Mouse (Mus musculus): ENCODE results near the gene B3gnt6. TPM values are rescaled to one million over a fixed set of nuclear protein-coding genes. Genes with fewer than 3 reads are reported as not detected.
A peak's percentile ranks its signal among the peaks of the same experiment; 100 is the strongest.

The B3gnt6 gene
- not detected in 2 replicates for polyA plus RNA-seq (2015; fragmentation: Nextera tagmentation; extraction: Ambion mirVana)

DNA sequence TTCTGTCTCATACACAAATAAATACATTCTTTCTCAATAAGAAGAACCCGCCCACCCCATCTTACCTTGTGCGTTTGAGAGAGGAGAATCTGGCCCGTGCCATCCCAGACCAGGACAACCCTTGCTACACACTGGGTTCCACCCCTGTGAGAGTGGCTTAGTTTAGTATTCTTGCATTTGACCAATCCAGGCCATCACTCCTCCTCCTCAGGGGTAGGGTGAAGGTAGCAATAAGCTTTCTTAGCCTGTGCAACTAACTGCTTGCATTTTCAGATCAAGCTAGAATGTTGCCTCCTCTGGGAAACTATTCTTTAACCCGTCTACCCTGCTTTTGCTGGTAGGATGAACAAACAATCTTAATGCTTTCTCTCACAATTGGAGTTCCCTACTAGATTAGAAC is at the start of gene B3gnt6:
B3gnt6 (minus strand) TSS at position 101 of the 400 bp plus-strand sequence.
- Histone ChIP-seq H3K4me1 (ENCODE audit: control insufficient read depth, insufficient read depth, low read length) (peaks cover 2% of the 10 kb centered on the region), H3K27me3 (ENCODE audit: control insufficient read depth, insufficient read depth, low read length) (peaks cover 19% of the 10 kb centered on the region), H3K4me3 (replicated peaks; ENCODE audit: low read length) (no peak within 1 kb of the TSS), H3K4me2 (ENCODE audit: low read depth, low read length) (no peak within 1 kb of the TSS), H3K27ac (ENCODE audit: low read length) (no peak within 1 kb of the TSS), H3K9ac (ENCODE audit: low read length) (no peak within 1 kb of the TSS), H3K9me3 (replicated peaks; ENCODE audit: control insufficient read depth, low read length) (no peaks in the 10 kb centered on the region), H3K36me3 (ENCODE audit: control insufficient read depth, insufficient read depth, low read length) (no peaks in the 10 kb centered on the region)
- ATAC-seq (ENCODE audit: insufficient read depth, low FRiP score): no peak
- 79% methylated on average over 4 of the region's 4 CpGs for WGBS

DNA sequence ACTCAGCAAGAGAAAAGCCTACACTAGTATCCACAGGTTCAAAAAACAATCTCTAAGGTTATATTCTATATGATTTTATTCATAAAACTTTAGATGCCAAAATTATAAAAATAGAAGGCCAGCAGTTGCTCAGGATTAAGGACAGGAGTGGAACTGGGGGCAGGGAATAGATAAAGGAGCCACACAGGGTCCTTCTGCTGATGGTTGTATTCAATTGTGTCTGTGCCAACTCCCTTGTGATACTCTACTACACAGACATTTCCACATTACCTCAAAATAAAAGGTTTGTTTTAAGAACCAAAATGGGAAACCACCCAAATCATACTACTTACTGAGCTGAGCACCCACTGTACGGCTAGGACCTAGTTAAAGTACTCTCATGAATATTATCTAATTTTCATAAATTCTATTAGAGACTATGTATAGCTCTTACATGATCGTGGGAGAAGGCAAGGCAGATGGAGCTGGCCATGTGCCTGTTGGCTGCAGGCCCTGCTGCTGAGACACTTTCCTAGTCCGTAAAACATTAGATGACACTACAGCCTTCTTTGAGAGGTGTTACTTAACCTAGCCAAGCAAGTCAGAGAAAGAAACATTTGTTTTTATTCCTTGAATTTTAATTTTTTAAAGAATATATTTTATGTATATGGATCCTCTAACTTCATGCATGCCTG is 37.5 kb upstream of the B3gnt6 start:
- Histone ChIP-seq H3K9ac (ENCODE audit: low read length) (no peak overlapping the region), H3K27me3 (ENCODE audit: control insufficient read depth, insufficient read depth, low read length) (no peaks in the 10 kb centered on the region), H3K27ac (ENCODE audit: low read length) (no peak overlapping the region), H3K4me2 (ENCODE audit: low read depth, low read length) (no peak overlapping the region), H3K36me3 (ENCODE audit: control insufficient read depth, insufficient read depth, low read length) (no peaks in the 10 kb centered on the region), H3K4me3 (replicated peaks; ENCODE audit: low read length) (no peak overlapping the region), H3K4me1 (ENCODE audit: control insufficient read depth, insufficient read depth, low read length) (no peaks in the 10 kb centered on the region), H3K9me3 (replicated peaks; ENCODE audit: control insufficient read depth, low read length) (no peaks in the 10 kb centered on the region)
- no peak for ATAC-seq (ENCODE audit: insufficient read depth, low FRiP score)
- 69% methylated on average over 3 of the region's 3 CpGs for WGBS

GRCm38 (mm10) chr7:98223796-98224195 is 24.5 kb upstream of the B3gnt6 start:
- Histone ChIP-seq H3K27me3 (ENCODE audit: control insufficient read depth, insufficient read depth, low read length) (no peaks in the 10 kb centered on the region), H3K9me3 (replicated peaks; ENCODE audit: control insufficient read depth, low read length) (no peaks in the 10 kb centered on the region), H3K27ac (ENCODE audit: low read length) (no peak overlapping the region), H3K4me3 (replicated peaks; ENCODE audit: low read length) (no peak overlapping the region), H3K4me1 (ENCODE audit: control insufficient read depth, insufficient read depth, low read length) (no peaks in the 10 kb centered on the region), H3K4me2 (ENCODE audit: low read depth, low read length) (no peak overlapping the region), H3K36me3 (ENCODE audit: control insufficient read depth, insufficient read depth, low read length) (no peaks in the 10 kb centered on the region), H3K9ac (ENCODE audit: low read length) (no peak overlapping the region)
- WGBS: 92% methylated on average over 4 of the region's 4 CpGs
- no peak for ATAC-seq (ENCODE audit: insufficient read depth, low FRiP score)

DNA sequence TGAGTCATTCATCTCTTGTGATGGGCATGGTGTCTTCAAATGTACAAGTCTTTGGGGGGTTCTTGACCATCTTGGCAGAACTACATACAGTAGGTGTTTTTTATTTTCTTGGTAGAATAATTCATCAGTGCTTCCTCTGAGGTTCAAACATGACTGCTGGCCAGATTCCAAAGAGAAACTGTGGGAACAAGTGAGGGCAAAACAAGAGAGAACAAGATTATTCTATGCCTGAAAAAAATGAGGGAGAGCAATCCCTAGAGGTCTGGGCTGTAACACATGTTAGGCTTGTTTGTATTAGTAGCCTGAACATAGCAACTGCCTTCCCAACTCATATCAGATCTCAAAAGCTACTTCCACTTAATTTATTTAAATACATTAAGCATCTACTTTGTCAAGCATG is 17.4 kb upstream of the B3gnt6 start:
- Histone ChIP-seq H3K27ac (ENCODE audit: low read length) (no peak overlapping the region), H3K36me3 (ENCODE audit: control insufficient read depth, insufficient read depth, low read length) (no peaks in the 10 kb centered on the region), H3K4me1 (ENCODE audit: control insufficient read depth, insufficient read depth, low read length) (no peaks in the 10 kb centered on the region), H3K4me2 (ENCODE audit: low read depth, low read length) (no peak overlapping the region), H3K27me3 (ENCODE audit: control insufficient read depth, insufficient read depth, low read length) (no peaks in the 10 kb centered on the region), H3K9me3 (replicated peaks; ENCODE audit: control insufficient read depth, low read length) (no peaks in the 10 kb centered on the region), H3K9ac (ENCODE audit: low read length) (no peak overlapping the region), H3K4me3 (replicated peaks; ENCODE audit: low read length) (no peak overlapping the region)
- no peak for ATAC-seq (ENCODE audit: insufficient read depth, low FRiP score)

DNA sequence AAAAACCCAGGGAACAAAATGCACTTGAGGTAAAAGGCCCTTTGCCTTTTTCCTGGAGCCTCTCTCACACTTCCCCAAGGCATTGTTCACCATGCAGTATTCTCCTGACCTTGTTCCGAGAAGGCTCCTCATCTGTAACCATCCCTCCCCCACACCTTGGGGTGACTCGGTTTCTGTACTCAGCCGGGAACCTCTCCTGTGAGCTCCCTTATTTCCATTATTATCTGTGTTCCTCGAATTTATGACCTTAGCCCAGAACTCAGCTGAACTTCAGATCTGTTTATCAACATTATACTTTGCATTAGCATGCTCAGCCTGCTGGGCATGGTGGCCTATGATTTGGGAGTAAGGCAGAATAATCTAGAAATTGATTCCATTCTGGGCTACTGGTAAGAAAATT is 3.7 kb upstream of the B3gnt6 start:
- Histone ChIP-seq H3K4me2 (ENCODE audit: low read depth, low read length) (no peak overlapping the region), H3K9me3 (replicated peaks; ENCODE audit: control insufficient read depth, low read length) (no peaks in the 10 kb centered on the region), H3K27ac (ENCODE audit: low read length) (no peak overlapping the region), H3K27me3 (ENCODE audit: control insufficient read depth, insufficient read depth, low read length) (no peaks in the 10 kb centered on the region), H3K4me1 (ENCODE audit: control insufficient read depth, insufficient read depth, low read length) (no peaks in the 10 kb centered on the region), H3K9ac (ENCODE audit: low read length) (no peak overlapping the region), H3K36me3 (ENCODE audit: control insufficient read depth, insufficient read depth, low read length) (no peaks in the 10 kb centered on the region), H3K4me3 (replicated peaks; ENCODE audit: low read length) (no peak overlapping the region)
- no peak for ATAC-seq (ENCODE audit: insufficient read depth, low FRiP score)
- 68% methylated on average over 4 of the region's 4 CpGs for WGBS

- no peak overlapping the region for H3K27ac ChIP-seq (ENCODE audit: low read length)
- no peaks in the 10 kb centered on the region for H3K27me3 ChIP-seq (ENCODE audit: control insufficient read depth, insufficient read depth, low read length)
- no peak overlapping the region for H3K4me2 ChIP-seq (ENCODE audit: low read depth, low read length)
- no peak overlapping the region for H3K9ac ChIP-seq (ENCODE audit: low read length)
- no peak for ATAC-seq (ENCODE audit: insufficient read depth, low FRiP score)
- no peaks in the 10 kb centered on the region for H3K9me3 ChIP-seq (replicated peaks; ENCODE audit: control insufficient read depth, low read length)
- no peaks in the 10 kb centered on the region for H3K4me1 ChIP-seq (ENCODE audit: control insufficient read depth, insufficient read depth, low read length)
- H3K4me3 ChIP-seq (replicated peaks; ENCODE audit: low read length): no peak overlapping the region
- WGBS: 61% methylated on average over 5 of the region's 5 CpGs
- H3K36me3 ChIP-seq (ENCODE audit: control insufficient read depth, insufficient read depth, low read length): no peaks in the 10 kb centered on the region
Measured at GRCm38 (mm10) chr7:98201493-98202028, 2.3 kb upstream of the B3gnt6 start.

DNA sequence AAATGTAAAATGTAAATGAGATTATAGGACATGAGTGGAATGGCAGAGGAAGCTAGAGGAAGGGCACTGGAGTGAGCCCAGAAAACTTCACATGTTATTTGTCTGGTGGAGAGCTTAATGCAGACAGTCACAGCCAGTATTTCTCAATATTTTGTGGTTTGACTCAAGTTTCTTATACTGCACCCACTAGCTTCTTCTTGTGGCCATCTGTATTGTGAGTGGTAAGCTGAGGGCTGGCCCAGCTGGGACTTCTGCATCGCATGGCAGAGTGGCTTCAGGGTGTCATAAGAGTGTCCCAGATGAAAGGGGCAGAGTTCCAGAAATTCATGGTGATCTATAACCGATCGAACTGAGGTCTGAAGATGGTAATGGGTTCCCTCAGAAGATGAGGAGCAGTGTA is 1.1 kb upstream of the B3gnt6 start:
- no peak for ATAC-seq (ENCODE audit: insufficient read depth, low FRiP score)
- Histone ChIP-seq H3K9ac (ENCODE audit: low read length) (no peak overlapping the region), H3K4me3 (replicated peaks; ENCODE audit: low read length) (no peak overlapping the region), H3K27ac (ENCODE audit: low read length) (no peak overlapping the region), H3K9me3 (replicated peaks; ENCODE audit: control insufficient read depth, low read length) (no peaks in the 10 kb centered on the region), H3K27me3 (ENCODE audit: control insufficient read depth, insufficient read depth, low read length) (peaks cover 9% of the 10 kb centered on the region), H3K4me1 (ENCODE audit: control insufficient read depth, insufficient read depth, low read length) (no peaks in the 10 kb centered on the region), H3K4me2 (ENCODE audit: low read depth, low read length) (no peak overlapping the region), H3K36me3 (ENCODE audit: control insufficient read depth, insufficient read depth, low read length) (no peaks in the 10 kb centered on the region)
- 82% methylated on average over 3 of the region's 3 CpGs for WGBS

DNA sequence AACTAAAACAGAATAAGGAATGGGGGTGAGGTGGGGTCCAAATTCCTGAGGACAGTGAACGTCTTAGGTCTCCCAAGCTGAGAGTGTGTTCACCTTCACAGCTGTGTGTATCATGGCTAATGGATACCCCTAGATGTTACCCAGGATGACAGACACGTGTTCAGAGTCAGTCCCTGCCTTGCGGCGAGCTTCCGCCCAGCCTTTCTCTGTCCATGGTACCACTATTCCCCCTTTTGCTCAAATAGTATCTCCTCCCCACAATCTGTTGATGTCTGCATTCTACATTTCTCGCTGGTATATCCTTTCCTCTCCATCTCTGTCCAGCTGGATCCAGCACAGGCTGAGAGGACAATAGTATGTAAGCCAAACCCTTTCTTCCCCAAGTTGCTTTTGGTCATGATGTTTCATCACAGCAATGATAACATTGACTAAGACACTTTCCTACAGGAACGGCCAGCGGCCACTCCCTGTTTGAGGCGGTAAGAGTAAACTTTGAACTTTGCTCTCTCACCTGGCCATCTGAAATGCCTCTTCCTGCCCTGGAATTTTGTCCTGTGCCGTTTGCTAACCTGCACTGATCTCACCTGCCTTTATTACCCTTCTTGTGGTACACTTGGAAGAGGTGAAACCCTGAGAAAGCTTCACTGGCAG is 4.0 kb downstream of the B3gnt6 start:
- H3K4me2 ChIP-seq (ENCODE audit: low read depth, low read length): no peak overlapping the region
- H3K9ac ChIP-seq (ENCODE audit: low read length): no peak overlapping the region
- H3K27me3 ChIP-seq (ENCODE audit: control insufficient read depth, insufficient read depth, low read length): peaks cover 47% of the 10 kb centered on the region
- no peak overlapping the region for H3K27ac ChIP-seq (ENCODE audit: low read length)
- H3K4me1 ChIP-seq (ENCODE audit: control insufficient read depth, insufficient read depth, low read length): peaks cover 14% of the 10 kb centered on the region
- ATAC-seq (ENCODE audit: insufficient read depth, low FRiP score): no peak
- H3K4me3 ChIP-seq (replicated peaks; ENCODE audit: low read length): no peak overlapping the region
- no peaks in the 10 kb centered on the region for H3K36me3 ChIP-seq (ENCODE audit: control insufficient read depth, insufficient read depth, low read length)
- H3K9me3 ChIP-seq (replicated peaks; ENCODE audit: control insufficient read depth, low read length): no peaks in the 10 kb centered on the region
- 24% methylated on average over 10 of the region's 10 CpGs for WGBS

DNA sequence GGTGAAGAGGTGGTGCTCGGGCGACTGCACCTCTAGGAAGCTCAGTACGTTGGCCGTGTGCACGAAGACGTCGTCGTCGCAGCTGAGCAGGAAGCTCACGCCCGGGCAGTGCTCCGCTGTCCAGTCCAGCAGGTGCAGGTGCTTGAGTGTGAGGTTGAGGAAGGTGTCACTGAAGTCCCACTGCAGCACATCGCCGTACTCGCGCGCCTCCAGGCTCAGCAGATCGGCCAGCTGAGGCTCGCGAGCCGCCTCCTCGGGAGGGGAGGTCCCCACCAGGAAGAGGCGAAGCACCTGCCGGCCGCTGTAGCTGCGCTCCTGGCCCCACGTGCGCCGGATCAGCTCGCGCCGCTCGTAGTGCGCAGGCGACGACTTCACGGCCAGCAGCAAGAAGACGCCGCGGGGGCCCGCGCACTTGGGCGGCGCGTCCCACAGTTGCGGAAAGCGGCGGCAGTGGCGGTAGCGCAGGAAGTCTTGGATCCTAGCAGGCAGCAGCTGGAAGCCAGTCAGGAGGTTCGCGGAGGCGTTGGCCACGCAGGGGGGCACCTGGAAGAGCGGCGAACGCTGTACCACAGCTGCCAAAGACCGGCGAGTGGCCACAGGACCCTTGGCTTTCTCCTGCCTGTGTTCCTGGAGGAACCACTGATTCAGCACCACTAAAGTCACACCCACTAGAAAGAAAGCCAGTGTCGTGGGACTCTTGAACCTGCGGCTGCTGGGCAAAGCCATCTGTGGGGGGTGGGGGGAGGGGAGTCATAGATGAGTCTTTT is 5.1 kb downstream of the B3gnt6 start:
- Histone ChIP-seq H3K9ac (ENCODE audit: low read length) (0 out of 2 replicates have a peak overlapping the region, but pooled peaks have one; percentile 51), H3K27ac (ENCODE audit: low read length) (no peak overlapping the region), H3K4me3 (replicated peaks; ENCODE audit: low read length) (peak overlapping the region; percentile 43), H3K27me3 (ENCODE audit: control insufficient read depth, insufficient read depth, low read length) (peaks cover 47% of the 10 kb centered on the region), H3K4me1 (ENCODE audit: control insufficient read depth, insufficient read depth, low read length) (peaks cover 14% of the 10 kb centered on the region), H3K4me2 (ENCODE audit: low read depth, low read length) (peak overlapping the region; percentile 78), H3K36me3 (ENCODE audit: control insufficient read depth, insufficient read depth, low read length) (no peaks in the 10 kb centered on the region), H3K9me3 (replicated peaks; ENCODE audit: control insufficient read depth, low read length) (no peaks in the 10 kb centered on the region)
- 1% methylated on average over 61 of the region's 61 CpGs for whole genome bisulfite sequencing
- 0 out of 2 replicates have a peak, but pooled peaks have one; percentile 15 for ATAC-seq (ENCODE audit: insufficient read depth, low FRiP score)
